Mouse (Mus musculus) bone marrow, adult 2 months (tissue): ENCODE measurements around the gene Pdf.

Experiments
- CTCF ChIP-seq: fragments of 200-500 bp; IDR thresholded peaks from 2 replicates; pipeline ENCODE4 v1.5.1; 2011; ENCODE audit warnings: low read length, control low read depth; ENCODE audit not compliant: control insufficient read depth, insufficient read depth
- POLR2A ChIP-seq: fragments of 200-500 bp; IDR thresholded peaks from 2 replicates; pipeline ENCODE4 v1.6.1; 2011; ENCODE audit warnings: low read depth, mild to moderate bottlenecking, control low read depth, low read length, borderline replicate concordance; ENCODE audit not compliant: control insufficient read depth

GRCm38 (mm10) chr8:107085358-107085757 lies 36.9 kb upstream of the Pdf start:
- TF ChIP-seq CTCF (peak; percentile 58), POLR2A (no peak)
